ENCODE assay signal across 11 mouse cellular contexts in genomic region chr4:145125463-145126220, GRCm38 (mm10).
DNase-seq lines count a peak whose midpoint lies in the region; ATAC-seq and TF ChIP-seq lines count a peak whose summit lies in the region.
"Had no signal": no experiment of that assay in that cellular context is flagged by ENCODE, and none has a peak within 500 bp of the region (broad histone marks: within the 10 kb centered on the region; RNA-seq: fewer than 3 reads in every experiment).

No protein-coding gene starts in this region.

- no peak overlapping the region for H3K4me3 ChIP-seq in gastrocnemius, adult 2 months
- H3K4me3 ChIP-seq in lung, embryonic 15.5 days: no peak overlapping the region
- H3K4me3 ChIP-seq in lung, adult 2 months (replicated peaks; ENCODE audit: extremely low read depth, low read depth, low read length): no peak overlapping the region
- no peak overlapping the region for H3K4me3 ChIP-seq in limb, embryonic 13.5 days
- H3K4me3 ChIP-seq in intestine, postnatal 0 days (ENCODE audit: low read depth, low read length): no peak overlapping the region
- H3K4me3 ChIP-seq: midbrain, embryonic 10.5 days had no signal

- no peaks in the 10 kb centered on the region for H3K27me3 ChIP-seq in lung, embryonic 15.5 days
- no peaks in the 10 kb centered on the region for H3K27me3 ChIP-seq in limb, embryonic 13.5 days
- no peaks in the 10 kb centered on the region for H3K27me3 ChIP-seq in intestine, postnatal 0 days (replicated peaks; ENCODE audit: control insufficient read depth, insufficient read depth, low read length)

- no peak overlapping the region for H3K4me2 ChIP-seq in lung, embryonic 15.5 days
- no peak overlapping the region for H3K4me2 ChIP-seq in limb, embryonic 13.5 days (replicated peaks)
- H3K4me2 ChIP-seq in intestine, postnatal 0 days (replicated peaks; ENCODE audit: low read depth): no peak overlapping the region

- H3K36me3 ChIP-seq in lung, embryonic 15.5 days: peaks cover 57% of the 10 kb centered on the region
- H3K36me3 ChIP-seq in limb, embryonic 13.5 days: peaks cover 69% of the 10 kb centered on the region
- H3K36me3 ChIP-seq in intestine, postnatal 0 days (ENCODE audit: control insufficient read depth, insufficient read depth): peaks cover 92% of the 10 kb centered on the region

- DNase-seq in gastrocnemius, adult 2 months: no peak
- no peak for DNase-seq in gastrocnemius, adult 18-20 months (ENCODE audit: low spot score)
- no peak for DNase-seq in lung, adult 2 months
- DNase-seq in NIH3T3 (ENCODE audit: low read depth): peak; percentile 39
- DNase-seq in cerebellum, postnatal 4 days (ENCODE audit: low spot score in 2 of 2): no peak
- DNase-seq: cerebellum, postnatal 14 days; gastrocnemius, postnatal 25 days had no signal

- H3K27ac ChIP-seq in gastrocnemius, adult 2 months: peak overlapping the region; percentile 71
- peak overlapping the region; percentile 12; the same call in 1 of the 2 replicates for H3K27ac ChIP-seq in lung, embryonic 15.5 days
- peak overlapping the region; percentile 80 for H3K27ac ChIP-seq in limb, embryonic 13.5 days
- no peak overlapping the region for H3K27ac ChIP-seq in intestine, postnatal 0 days (ENCODE audit: low read depth, low read length)
- H3K27ac ChIP-seq: midbrain, embryonic 10.5 days had no signal

- no peak for ATAC-seq in lung, embryonic 15.5 days (ENCODE audit: borderline replicate concordance, extremely low read depth, low FRiP score, low TSS enrichment)
- ATAC-seq in limb, embryonic 13.5 days (ENCODE audit: low FRiP score, low read depth): no peak
- no peak for ATAC-seq in intestine, postnatal 0 days

- intact Hi-C loops in gastrocnemius, adult 2 months (cut with DNase I): loop anchor here (5.0 to 10.0 kb wide), 2 partner anchors 233 to 361 kb away; partner anchors contain the start of gene Dhrs3

- no peak overlapping the region for H3K9ac ChIP-seq in lung, embryonic 15.5 days
- H3K9ac ChIP-seq in limb, embryonic 13.5 days: no peak overlapping the region
- H3K9ac ChIP-seq in intestine, postnatal 0 days (ENCODE audit: low read depth, low read length): no peak overlapping the region

- no peak for TF ChIP-seq POLR2A in lung, adult 2 months (IDR thresholded peaks at IDR 0.05; ENCODE audit: borderline replicate concordance, extremely low read depth, low read depth, low read length)

- TF ChIP-seq CTCF in gastrocnemius, adult 2 months (IDR thresholded peaks at IDR 0.05): peak; percentile 42
- TF ChIP-seq CTCF in lung, adult 2 months (IDR thresholded peaks at IDR 0.05; ENCODE audit: insufficient read depth, low read length): no peak
- TF ChIP-seq CTCF in intestine, postnatal 0 days (IDR thresholded peaks at IDR 0.05; ENCODE audit: low read depth): no peak

- WGBS in lung, embryonic 15.5 days: 57% methylated on average over 4 of the region's 4 CpGs
- WGBS in lung, adult 2 months: 71% methylated on average over 4 of the region's 4 CpGs
- WGBS in limb, embryonic 13.5 days: 51% methylated on average over 4 of the region's 4 CpGs
- 71% methylated on average over 4 of the region's 4 CpGs for WGBS in intestine, postnatal 0 days

- H3K4me1 ChIP-seq in lung, embryonic 15.5 days: peaks cover 13% of the 10 kb centered on the region
- H3K4me1 ChIP-seq in lung, adult 2 months (ENCODE audit: control insufficient read depth, insufficient read depth, low read length): peaks cover 10% of the 10 kb centered on the region; the same call in 1 of the 2 replicates
- peaks cover 35% of the 10 kb centered on the region for H3K4me1 ChIP-seq in limb, embryonic 13.5 days
- H3K4me1 ChIP-seq in intestine, postnatal 0 days (replicated peaks; ENCODE audit: control insufficient read depth, insufficient read depth, low read length): no peaks in the 10 kb centered on the region
- H3K4me1 ChIP-seq: midbrain, embryonic 10.5 days had no signal

- H3K9me3 ChIP-seq in lung, embryonic 15.5 days: no peaks in the 10 kb centered on the region
- H3K9me3 ChIP-seq in limb, embryonic 13.5 days: no peaks in the 10 kb centered on the region
- no peaks in the 10 kb centered on the region for H3K9me3 ChIP-seq in intestine, postnatal 0 days (ENCODE audit: control insufficient read depth)
- H3K9me3 ChIP-seq: midbrain, embryonic 10.5 days had no signal
